Mouse (Mus musculus): ENCODE results near the gene Tmx1.

Tmx1 gene

DNA sequence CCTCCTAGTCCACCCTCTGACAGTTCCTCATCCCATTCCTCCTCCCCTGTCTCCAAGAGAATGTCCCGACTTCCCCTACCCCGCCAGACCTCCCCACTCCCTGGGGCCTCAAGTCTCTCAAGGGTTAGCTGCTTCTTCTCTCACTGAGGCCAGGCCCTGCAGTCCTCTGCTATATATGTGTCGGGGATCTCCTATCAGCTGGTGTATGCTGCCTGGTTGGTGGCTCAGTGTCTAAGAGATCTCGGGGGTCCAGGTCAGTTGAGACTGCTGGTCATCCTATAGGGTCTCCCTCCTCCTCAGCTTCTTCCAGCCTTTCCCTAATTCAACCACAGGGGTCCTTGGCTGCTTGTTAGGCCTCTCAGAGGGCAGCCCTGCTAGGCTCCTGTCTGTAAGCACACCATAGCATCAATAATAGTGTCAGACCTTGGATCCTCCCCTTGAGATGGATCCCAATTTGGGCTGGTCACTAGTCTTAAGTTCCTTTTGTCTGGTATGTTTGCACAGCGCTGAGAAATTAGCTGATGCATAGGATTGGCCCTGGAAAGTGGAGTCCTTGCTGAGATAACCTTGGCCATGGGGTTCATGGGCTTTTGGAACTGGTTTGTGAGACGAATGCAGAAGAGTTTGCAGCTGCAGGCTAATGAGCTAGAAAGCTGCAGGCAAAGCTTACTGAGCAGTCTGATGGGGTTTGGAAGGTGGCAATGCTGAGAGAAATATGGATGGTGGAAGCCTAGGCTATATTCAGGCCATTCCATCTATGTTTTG lies 34.0 kb downstream of the Tmx1 start:
- no peak for DNase-seq (ENCODE audit: low spot score in 2 of 2)

DNA sequence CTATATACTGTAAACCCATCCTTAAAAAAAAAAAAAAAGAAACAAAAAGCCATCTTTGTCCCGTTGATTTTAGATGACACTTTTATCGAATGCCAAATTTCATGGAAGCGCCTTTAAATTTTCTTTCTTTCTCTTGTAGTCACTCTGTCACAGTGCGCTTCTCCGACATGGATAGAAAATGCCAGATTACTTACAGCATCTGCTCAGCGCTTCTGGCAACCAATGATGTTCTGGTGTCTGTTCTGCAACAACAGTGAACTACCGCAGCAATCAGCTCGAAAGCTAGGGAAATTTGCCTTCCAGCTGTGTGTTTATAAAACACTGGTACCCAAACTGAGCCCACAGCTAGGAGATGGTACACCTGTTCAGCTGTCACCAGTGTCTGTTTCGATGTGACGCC lies 39.5 kb downstream of the Tmx1 start:
- no peak for DNase-seq (ENCODE audit: low spot score in 2 of 2)

DNA sequence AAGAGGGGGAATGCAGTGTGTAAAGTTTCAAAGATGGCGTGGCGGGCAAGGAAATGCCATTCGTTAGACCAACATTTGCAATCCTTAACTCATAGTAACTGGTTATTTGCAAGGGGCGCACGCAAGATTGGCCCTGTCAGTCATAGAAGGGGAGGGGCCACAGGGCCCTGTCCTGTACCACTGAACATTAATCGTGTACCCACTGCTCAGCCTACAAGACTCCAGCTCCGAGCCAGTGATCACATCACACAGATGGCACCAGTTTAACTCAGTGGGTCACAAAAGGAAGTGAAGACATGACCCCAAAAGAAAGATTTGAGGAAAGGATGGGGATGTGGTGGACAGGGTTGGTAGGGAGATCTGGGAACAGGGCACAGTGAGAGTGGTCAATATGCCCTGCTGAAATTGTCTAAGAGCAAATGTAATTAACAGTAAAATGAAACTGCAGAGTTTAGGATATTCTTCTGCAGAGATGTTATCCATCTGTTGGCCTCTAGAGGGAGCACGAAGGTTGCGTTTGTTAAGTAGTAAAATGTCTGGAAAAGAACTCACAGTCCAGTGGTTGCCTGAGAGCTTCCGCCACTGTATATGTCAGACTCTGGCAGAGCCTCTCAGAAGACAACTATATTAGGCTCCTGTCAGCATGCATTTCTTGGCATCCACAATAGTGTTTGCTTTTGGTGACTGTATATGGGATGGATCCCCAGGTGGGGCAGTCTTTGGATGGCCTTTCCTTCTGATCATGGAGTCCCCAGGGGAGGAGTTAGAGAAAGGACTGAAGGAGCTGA lies 41.8 kb downstream of the Tmx1 start:
- DNase-seq (ENCODE audit: low spot score in 2 of 2) = no peak

DNA sequence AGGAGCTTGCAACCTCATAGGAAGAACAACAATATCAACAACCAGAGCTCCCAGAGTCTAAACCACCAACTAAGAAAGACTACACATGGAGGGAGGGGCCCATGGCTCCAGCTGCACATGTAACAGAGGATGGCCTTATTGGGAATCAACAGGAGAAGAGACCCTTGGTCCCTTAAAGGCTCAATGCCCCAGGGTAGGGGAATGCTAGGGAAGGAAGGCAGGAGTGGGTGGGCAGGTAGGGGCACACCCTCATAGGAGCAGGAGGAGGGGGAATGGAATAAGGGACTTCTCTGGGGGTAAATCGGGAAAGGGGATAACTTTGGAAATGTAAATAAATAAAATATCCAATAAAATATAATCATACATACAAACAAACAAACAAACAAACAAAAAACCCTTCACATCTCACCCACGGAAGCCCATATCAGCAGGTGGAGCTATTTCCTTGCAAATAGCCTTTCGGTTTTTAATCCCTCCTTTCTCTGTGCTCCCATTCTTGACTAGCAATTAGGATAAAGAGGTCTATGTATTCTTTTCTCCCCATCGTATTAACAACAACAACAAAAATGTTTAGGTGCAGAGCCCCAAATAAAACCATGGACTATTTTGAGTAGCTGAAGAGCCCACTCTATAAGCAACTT lies 42.5 kb downstream of the Tmx1 start:
- DNase-seq (ENCODE audit: low spot score in 2 of 2) = no peak

DNA sequence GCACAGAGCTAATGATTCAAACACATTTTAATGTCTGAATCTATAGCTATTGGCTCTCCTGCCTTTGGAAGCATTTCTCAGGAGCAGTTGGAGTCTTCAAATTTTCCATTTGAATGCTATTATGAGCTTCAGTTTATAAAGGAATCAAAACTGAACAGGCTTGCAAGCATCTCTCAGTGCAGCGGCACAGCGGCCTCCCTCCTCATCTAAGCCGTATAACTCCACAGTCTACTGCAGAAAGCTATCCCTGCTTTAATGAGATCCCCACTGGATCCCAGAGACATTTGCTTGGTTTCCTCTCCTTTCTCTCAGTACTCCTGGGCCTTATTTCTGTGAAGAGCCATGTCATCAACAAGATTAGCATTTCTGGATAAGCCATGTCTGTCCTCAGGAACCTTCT lies 45.2 kb downstream of the Tmx1 start:
- DNase-seq (ENCODE audit: low spot score in 2 of 2) = no peak

DNA sequence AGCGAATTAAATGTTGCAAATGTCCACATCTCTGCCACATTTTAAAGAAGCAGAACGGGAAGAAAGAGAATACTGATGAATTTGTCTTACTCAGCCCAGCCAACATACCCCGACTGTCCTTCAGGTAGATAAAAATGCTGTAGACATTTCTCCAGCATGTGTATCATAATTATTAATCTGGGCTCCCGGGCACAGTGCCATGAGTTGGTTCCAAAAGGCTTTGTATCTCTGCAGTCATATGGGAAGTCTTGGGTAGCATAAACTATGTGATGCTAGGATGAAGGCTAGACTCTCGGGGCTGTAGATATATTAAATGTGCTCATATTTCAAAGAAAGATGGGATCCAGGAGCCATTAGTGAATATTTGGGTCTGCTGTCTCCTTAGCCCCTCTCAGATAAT lies 53.1 kb downstream of the Tmx1 start:
- DNase-seq (ENCODE audit: low spot score in 2 of 2) = no peak

DNA sequence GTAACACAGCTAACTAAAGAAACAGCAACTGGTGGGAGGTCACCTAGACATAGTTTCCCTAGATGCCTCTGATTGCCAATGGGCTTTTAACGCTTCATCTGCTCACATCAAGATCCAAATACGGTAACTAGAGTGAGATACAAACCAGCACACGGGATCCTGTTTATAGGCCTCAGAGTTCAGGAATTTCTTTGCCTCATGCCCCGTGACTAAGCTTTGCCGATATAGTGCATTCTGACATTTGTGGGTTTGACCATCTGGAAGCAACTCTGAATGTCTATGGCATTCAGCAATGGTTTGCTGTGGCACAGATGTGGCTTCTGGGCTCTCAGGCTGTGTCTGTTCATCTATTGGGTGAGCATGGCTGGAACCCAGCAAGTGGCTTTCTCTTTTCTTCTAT lies 59.1 kb downstream of the Tmx1 start:
- DNase-seq (ENCODE audit: low spot score in 2 of 2) = no peak

DNA sequence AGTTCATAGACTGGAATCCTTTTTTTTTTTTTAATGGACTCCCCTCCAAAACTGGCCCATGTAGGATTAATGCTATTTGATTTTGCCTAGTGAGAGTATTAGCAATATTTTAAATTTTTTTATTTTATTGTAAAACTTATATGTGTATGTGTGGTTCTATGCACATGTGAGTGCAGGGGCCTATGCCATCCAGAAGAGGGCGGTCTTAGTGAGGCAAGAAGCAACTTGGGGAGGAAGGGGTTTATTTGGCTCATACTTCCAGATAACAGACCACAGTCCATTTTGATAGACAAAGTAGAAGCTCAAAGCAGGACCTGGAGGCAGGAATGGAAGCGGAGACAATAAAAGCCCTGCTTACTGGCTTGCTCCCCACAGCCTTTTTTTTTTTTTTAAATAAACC lies 59.5 kb downstream of the Tmx1 start:
- no peak for DNase-seq (ENCODE audit: low spot score in 2 of 2)
